Mouse (Mus musculus) heart, embryonic 14.5 days (tissue): ENCODE measurements around the gene Gas2l2. TPM values are rescaled to one million over a fixed set of nuclear protein-coding genes. Genes with fewer than 3 reads are reported as not detected.

Experiments
- ATAC-seq: fragments of 200-750 bp; cut with Nextera tagmentation; 2 replicates; pipeline ENCODE4 v1.8.0; 2017; ENCODE audit warnings: low read depth, moderate TSS enrichment; ENCODE audit not compliant: insufficient number of reproducible peaks, insufficient read depth, low FRiP score
- H3K27ac ChIP-seq, 2 experiments: fragments of 200-500 bp in 1 of 2; fragments of 300-500 bp in 1 of 2; sonication (generic) in 1 of 2; replicated peaks in 1 of 2; 2 replicates each; pipeline ENCODE4 v1.5.1; 2012 to 2014; ENCODE audit warnings: low read depth in 2 of 2, low read length in 2 of 2, control low read depth in 1 of 2, mild to moderate bottlenecking in 1 of 2, mixed read lengths in 1 of 2; ENCODE audit not compliant: control insufficient read depth in 1 of 2, insufficient read depth in 1 of 2
- H3K27me3 ChIP-seq: fragments of 300-500 bp; sonication (generic); 2 replicates; pipeline ENCODE4 v1.6.1; 2014; ENCODE audit warnings: mild to moderate bottlenecking, low read length, control low read depth; ENCODE audit not compliant: control insufficient read depth, insufficient read depth
- H3K36me3 ChIP-seq: fragments of 300-500 bp; sonication (generic); 2 replicates; pipeline ENCODE4 v1.6.1; 2014; ENCODE audit warnings: mild to moderate bottlenecking, control low read depth, low read length, mixed read lengths; ENCODE audit not compliant: control insufficient read depth, insufficient read depth
- H3K4me1 ChIP-seq, 2 experiments: fragments of 200-500 bp in 1 of 2; fragments of 300-500 bp in 1 of 2; sonication (generic) in 1 of 2; 2 replicates each; pipeline ENCODE4 v1.6.1; 2012 to 2014; ENCODE audit warnings: low read length in 2 of 2, control low read depth in 1 of 2, mixed read lengths in 1 of 2; ENCODE audit not compliant: control insufficient read depth in 2 of 2, insufficient read depth in 2 of 2
- H3K4me2 ChIP-seq: fragments of 300-500 bp; sonication (generic); 2 replicates; pipeline ENCODE4 v1.6.1; 2014; ENCODE audit warnings: mild to moderate bottlenecking, low read length
- H3K4me3 ChIP-seq, 2 experiments: fragments of 200-500 bp in 1 of 2; fragments of 300-500 bp in 1 of 2; sonication (generic) in 1 of 2; 2 replicates each; pipeline ENCODE4 v1.5.1; 2012 to 2014; ENCODE audit warnings: low read length in 2 of 2, mild to moderate bottlenecking in 2 of 2, control low read depth in 1 of 2, low read depth in 1 of 2, moderate library complexity in 1 of 2; ENCODE audit not compliant: control insufficient read depth in 1 of 2, insufficient read depth in 1 of 2
- H3K9ac ChIP-seq: fragments of 300-500 bp; sonication (generic); 2 replicates; pipeline ENCODE4 v1.6.1; 2014; ENCODE audit warnings: mild to moderate bottlenecking, low read length
- H3K9me3 ChIP-seq: fragments of 300-500 bp; sonication (generic); 2 replicates; pipeline ENCODE4 v1.6.1; 2016; ENCODE audit warnings: low read length, control low read depth; ENCODE audit not compliant: control insufficient read depth
- whole genome bisulfite sequencing: fragments of 180-500 bp; shearing (Covaris S2); extraction: QIAGEN DNeasy Blood & Tissue Kit; methylation state at CpG from one replicate; pipeline ENCODE4 v1.1.7; 2014; 5-methylcytosine and 5-hydroxymethylcytosine counted together
- polyA plus RNA-seq: library from polyadenylated mRNA; unstranded; fragments of >200 nt; fragmentation: Nextera tagmentation; extraction: Ambion mirVana; gene quantifications from 2 replicates; pipeline ENCODE4 v1.2.1, GENCODE M21; 2014

The Gas2l2 gene
- polyA plus RNA-seq, 1 experiment from 2014 or later: not detected

- H3K4me3 ChIP-seq: no peak overlapping the region; a peak in 1 of 4 replicates
- H3K4me2 ChIP-seq: peak overlapping the region; percentile 49
- H3K27ac ChIP-seq: peak overlapping the region; percentile 97 to 99
- peak; percentile 56; the same call in 1 of the 2 replicates for ATAC-seq
- H3K9me3 ChIP-seq: no peaks in the 10 kb centered on the region
- 25% methylated on average over 4 of the region's 4 CpGs for WGBS
- peaks cover 59% of the 10 kb centered on the region for H3K36me3 ChIP-seq
- 0 out of 2 replicates have a peak overlapping the region, but pooled peaks have one; percentile 44 for H3K9ac ChIP-seq
- H3K27me3 ChIP-seq: no peaks in the 10 kb centered on the region
- peaks cover 10 to 32% of the 10 kb centered on the region in 2 experiments for H3K4me1 ChIP-seq
Observed at GRCm38 (mm10) chr11:83393062-83393461, 36.2 kb downstream of the Gas2l2 start.

DNA sequence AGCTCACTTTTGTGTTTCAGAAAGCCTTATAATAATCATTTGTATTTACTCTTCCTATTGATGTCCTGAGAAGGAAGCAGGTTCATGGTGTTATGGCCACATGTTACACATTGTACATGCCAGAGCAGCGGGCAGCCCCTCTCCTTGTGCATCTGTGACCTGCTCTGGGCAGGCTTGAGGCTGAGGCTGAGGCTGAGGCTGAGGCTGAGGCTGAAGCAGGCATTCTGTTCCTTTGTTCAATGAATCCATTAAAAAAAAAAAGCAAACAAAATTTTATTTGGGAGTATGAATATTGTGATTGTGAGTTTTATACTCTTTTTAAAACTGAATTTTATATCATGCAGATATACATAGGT is 45.7 kb downstream of the Gas2l2 start:
- no peak for ATAC-seq
- WGBS: 89% methylated on average over 1 of the region's 1 CpGs
- Histone ChIP-seq H3K27me3 (no peaks in the 10 kb centered on the region), H3K4me1 (peaks cover 4 to 12% of the 10 kb centered on the region in 2 experiments), H3K27ac (no peak overlapping the region), H3K4me3 (no peak overlapping the region), H3K9me3 (no peaks in the 10 kb centered on the region), H3K36me3 (peaks cover 8% of the 10 kb centered on the region; the same call in 1 of the 2 replicates), H3K9ac (no peak overlapping the region), H3K4me2 (no peak overlapping the region)

GRCm38 (mm10) chr11:83382876-83383531 is 46.3 kb downstream of the Gas2l2 start:
- no peaks in the 10 kb centered on the region for H3K27me3 ChIP-seq
- H3K9ac ChIP-seq: no peak overlapping the region
- 76% methylated on average over 9 of the region's 9 CpGs for WGBS
- H3K4me2 ChIP-seq: no peak overlapping the region
- no peak overlapping the region for H3K27ac ChIP-seq
- H3K4me1 ChIP-seq: peaks cover 4 to 12% of the 10 kb centered on the region in 2 experiments
- no peaks in the 10 kb centered on the region for H3K9me3 ChIP-seq
- H3K4me3 ChIP-seq: no peak overlapping the region
- ATAC-seq: no peak
- peaks cover 11% of the 10 kb centered on the region for H3K36me3 ChIP-seq

DNA sequence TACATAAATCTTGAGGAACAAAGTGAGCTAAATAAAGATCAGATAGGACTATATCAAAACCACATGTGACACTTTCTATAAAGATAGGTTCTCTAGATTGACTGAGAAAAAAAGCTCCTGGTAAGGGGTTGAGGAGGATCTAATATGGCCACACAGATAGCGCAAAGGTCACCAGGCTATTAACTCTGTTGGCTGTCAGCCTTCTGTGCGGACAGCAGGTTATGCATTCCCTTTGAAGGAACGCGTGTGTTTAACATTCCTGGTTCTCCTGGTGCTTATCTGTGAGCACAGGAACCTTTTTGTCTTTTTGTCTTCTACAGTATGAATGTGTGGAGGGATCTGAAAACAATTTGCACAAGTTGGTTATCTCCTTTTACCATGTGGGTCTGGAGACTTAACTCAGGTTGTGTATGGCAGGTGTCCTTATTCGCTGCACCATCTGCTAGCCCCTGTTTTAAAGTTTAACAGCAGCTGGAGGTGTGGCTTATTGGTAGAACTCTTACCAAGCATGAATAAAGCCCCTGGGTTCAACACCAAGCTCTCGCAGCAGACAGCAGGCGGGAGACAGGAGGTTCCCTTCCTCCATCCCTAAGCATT is 49.4 kb downstream of the Gas2l2 start:
- peaks cover 4 to 12% of the 10 kb centered on the region in 2 experiments for H3K4me1 ChIP-seq
- H3K27ac ChIP-seq: peak overlapping the region in 1 of 2 experiments; percentile 51; a peak in 1 of 4 replicates
- no peak for ATAC-seq
- peaks cover 28% of the 10 kb centered on the region for H3K36me3 ChIP-seq
- H3K4me2 ChIP-seq: no peak overlapping the region
- H3K9ac ChIP-seq: no peak overlapping the region
- H3K27me3 ChIP-seq: no peaks in the 10 kb centered on the region
- no peak overlapping the region for H3K4me3 ChIP-seq
- H3K9me3 ChIP-seq: no peaks in the 10 kb centered on the region
- 35% methylated on average over 7 of the region's 7 CpGs for WGBS

Other genes with a start within 250 kb of the Gas2l2 start
- gene Slfn3, start 238.1 kb downstream of the Gas2l2 start, polyA plus RNA-seq: 1.3 and 1.6 TPM in 2 replicates
- gene Slfn14, start 142.7 kb downstream of the Gas2l2 start, polyA plus RNA-seq: 0.15 and 0.32 TPM in 2 replicates
- 44.6 and 46.5 TPM in 2 replicates for gene Ap2b1, start 130.4 kb downstream of the Gas2l2 start, polyA plus RNA-seq
- gene Pex12, start 126.9 kb downstream of the Gas2l2 start, polyA plus RNA-seq: 9.0 and 9.2 TPM in 2 replicates
- gene Rasl10b, start 20.3 kb downstream of the Gas2l2 start, polyA plus RNA-seq: 4.6 and 5.9 TPM in 2 replicates
- 1.4 and 1.8 TPM in 2 replicates for gene 1700020L24Rik, start 8.2 kb upstream of the Gas2l2 start, polyA plus RNA-seq
- gene Mmp28, start 33.6 kb upstream of the Gas2l2 start, polyA plus RNA-seq: 3.7 and 4.0 TPM in 2 replicates
- gene Taf15, start 43.6 kb upstream of the Gas2l2 start, polyA plus RNA-seq: 10.8 and 12.8 TPM in 2 replicates
- gene Heatr9, start 92.7 kb upstream of the Gas2l2 start, polyA plus RNA-seq: not detected in 2 replicates
- gene Ccl5, start 101.1 kb upstream of the Gas2l2 start, polyA plus RNA-seq: 0.39 TPM in 1 of 2 replicates, not detected in the other
- 3.0 TPM in 2 replicates for gene Ccl9, start 149.2 kb upstream of the Gas2l2 start, polyA plus RNA-seq
- gene Ccl6, start 163.6 kb upstream of the Gas2l2 start, polyA plus RNA-seq: 5.2 and 5.7 TPM in 2 replicates
- not detected in 2 replicates for gene Rpl9-ps1, start 216.2 kb upstream of the Gas2l2 start, polyA plus RNA-seq
- 0.92 and 1.1 TPM in 2 replicates for gene Ccl3, start 219.9 kb upstream of the Gas2l2 start, polyA plus RNA-seq
- gene Ccl4, start 233.1 kb upstream of the Gas2l2 start, polyA plus RNA-seq: 0.54 and 2.1 TPM in 2 replicates